Mouse (Mus musculus) megakaryocyte, adult 5-6 weeks (primary cell): Measurements from ENCODE around the gene Tmem120b. TPM values are rescaled to one million over a fixed set of nuclear protein-coding genes. Genes with fewer than 3 reads are reported as not detected.
A peak's percentile ranks its signal among the peaks of the same experiment; 100 is the strongest.

ENCODE experiments used
- ATAC-seq: 2 replicates; pipeline ENCODE4 v1.8.0; 2016; ENCODE audit warnings: mild to moderate bottlenecking, inconsistent platforms; ENCODE audit not compliant: poor library complexity, severe bottlenecking
- total RNA-seq, 2 experiments: library from RNA; stranded (forward) in 1 of 2; stranded (reverse) in 1 of 2; fragments of 153-499, 151-499 nt in 1 of 2; fragments of 221-1000, 200-1000 nt in 1 of 2; gene quantifications; 2 replicates each; pipeline versions ENCODE4 v1.2.3 to v1.2.4; 2015 to 2017

Tmem120b gene
- total RNA-seq, 2 experiments from 2014 or later = 0.29 to 2.5 TPM

GRCm38 (mm10) chr5:123138953-123139721, 70.9 kb downstream of the Tmem120b start:
- peak; percentile 31 for ATAC-seq

- no peak for ATAC-seq
These were observed 71.8 kb downstream of the Tmem120b start for GRCm38 (mm10) chr5:123139722-123140627.

- ATAC-seq = peak; percentile 45
These were observed 72.7 kb downstream of the Tmem120b start for GRCm38 (mm10) chr5:123140694-123141554.

- ATAC-seq = peak; percentile 10; the same call in 1 of the 2 replicates
These were observed 73.4 kb downstream of the Tmem120b start for GRCm38 (mm10) chr5:123141555-123142160.

- no peak for ATAC-seq
These were observed 74.2 kb downstream of the Tmem120b start, which contains the start of gene Setd1b for GRCm38 (mm10) chr5:123142161-123143157. Gene Setd1b (plus strand): TSS chr5:123142193.

- no peak for ATAC-seq
These were observed 75.2 kb downstream of the Tmem120b start for GRCm38 (mm10) chr5:123143251-123143970.

GRCm38 (mm10) chr5:123143971-123144745, 75.9 kb downstream of the Tmem120b start:
- no peak for ATAC-seq

- peak; percentile 21; the same call in 1 of the 2 replicates for ATAC-seq
These were observed 76.8 kb downstream of the Tmem120b start for GRCm38 (mm10) chr5:123144746-123145590.

GRCm38 (mm10) chr5:123146357-123146756, 78.1 kb downstream of the Tmem120b start:
- no peak for ATAC-seq

GRCm38 (mm10) chr5:123147569-123147968, 79.4 kb downstream of the Tmem120b start:
- ATAC-seq = no peak

- no peak for ATAC-seq
These were observed 80.0 kb downstream of the Tmem120b start for GRCm38 (mm10) chr5:123148073-123148722.

GRCm38 (mm10) chr5:123149451-123150400, 81.5 kb downstream of the Tmem120b start:
- peak; percentile 55 for ATAC-seq

GRCm38 (mm10) chr5:123150641-123151040, 82.4 kb downstream of the Tmem120b start:
- ATAC-seq = peak; percentile 29

- peak; percentile 79 for ATAC-seq
These were observed 82.9 kb downstream of the Tmem120b start for GRCm38 (mm10) chr5:123151077-123151476.
